Mouse (Mus musculus) left cerebral cortex, postnatal 14 days (tissue): Measurements from ENCODE around the gene Ccdc28b. TPM values are rescaled to one million over a fixed set of nuclear protein-coding genes. Genes with fewer than 3 reads are reported as not detected.

Experiments
- total RNA-seq, 2 experiments: library from RNA; stranded (reverse); gene quantifications; 2 replicates each; pipeline ENCODE4 v1.2.3; 2021

Gene Ccdc28b
- total RNA-seq, 2 experiments from 2014 or later = 103 to 110 TPM

Other genes starting within 250 kb of the Ccdc28b start
- gene Zbtb8a, start 245.8 kb downstream of the Ccdc28b start, total RNA-seq = 1 to 10 TPM; 7.4 to 8.0 TPM
- gene Zbtb8b, start 183.1 kb downstream of the Ccdc28b start, total RNA-seq = 1 to 10 TPM; 4.4 TPM
- 10 to 100 TPM; 48.2 to 52.0 TPM for gene Bsdc1, start 162.4 kb downstream of the Ccdc28b start, total RNA-seq
- under 1 TPM; 0.29 to 0.44 TPM for gene Tssk3, start 132.9 kb downstream of the Ccdc28b start, total RNA-seq
- gene Fam229a, start 132.8 kb downstream of the Ccdc28b start, total RNA-seq = under 1 TPM in 1 of 2 experiments, not detected in 1; 0.87 TPM
- gene Marcksl1, start 110.4 kb downstream of the Ccdc28b start, total RNA-seq = 100 to 1,000 TPM; 538 to 599 TPM
- 10 to 100 TPM; 27.2 to 30.2 TPM for gene Hdac1, start 81.2 kb downstream of the Ccdc28b start, total RNA-seq
- gene Lck, start 50.3 kb downstream of the Ccdc28b start, total RNA-seq = 1 to 10 TPM; 5.5 to 8.5 TPM
- gene Fam167b, start 45.4 kb downstream of the Ccdc28b start, total RNA-seq = not detected
- 100 to 1,000 TPM; 139 to 140 TPM for gene Eif3i, start 23.3 kb downstream of the Ccdc28b start, total RNA-seq
- gene Tmem234, start 23.3 kb downstream of the Ccdc28b start, total RNA-seq = 100 to 1,000 TPM in 1 of 2 experiments, 10 to 100 TPM in 1; 91.8 to 105 TPM
- gene Dcdc2b, start 9.7 kb downstream of the Ccdc28b start, total RNA-seq = 1 to 10 TPM; 2.7 to 3.9 TPM
- gene Iqcc, start 4.8 kb downstream of the Ccdc28b start, total RNA-seq = 10 to 100 TPM; 29.3 to 35.1 TPM
- gene Txlna, start 17.1 kb upstream of the Ccdc28b start, total RNA-seq = 10 to 100 TPM; 40.2 to 45.5 TPM
- gene Kpna6, start 48.8 kb upstream of the Ccdc28b start, total RNA-seq = 10 to 100 TPM; 89.2 to 94.5 TPM
- 10 to 100 TPM; 12.6 to 15.3 TPM for gene Tmem39b, start 72.9 kb upstream of the Ccdc28b start, total RNA-seq
- 10 to 100 TPM; 88.9 to 90.4 TPM for gene Khdrbs1, start 118.4 kb upstream of the Ccdc28b start, total RNA-seq
- gene Ptp4a2, start 187.3 kb upstream of the Ccdc28b start, total RNA-seq = 100 to 1,000 TPM; 112 to 126 TPM